Mouse (Mus musculus): ENCODE measurements at regions not wholly inside any gene's neighbourhood (a gene's known extent, or its start where the extent isn't known, plus 50 kb on each side); places are given as distances from the start of the nearest gene placed in this dataset.
"Not testable (repeated sequence)": the region's sequence is repeated elsewhere in the genome, so short reads cannot be mapped to it uniquely, and the experiment has no call there.

DNA sequence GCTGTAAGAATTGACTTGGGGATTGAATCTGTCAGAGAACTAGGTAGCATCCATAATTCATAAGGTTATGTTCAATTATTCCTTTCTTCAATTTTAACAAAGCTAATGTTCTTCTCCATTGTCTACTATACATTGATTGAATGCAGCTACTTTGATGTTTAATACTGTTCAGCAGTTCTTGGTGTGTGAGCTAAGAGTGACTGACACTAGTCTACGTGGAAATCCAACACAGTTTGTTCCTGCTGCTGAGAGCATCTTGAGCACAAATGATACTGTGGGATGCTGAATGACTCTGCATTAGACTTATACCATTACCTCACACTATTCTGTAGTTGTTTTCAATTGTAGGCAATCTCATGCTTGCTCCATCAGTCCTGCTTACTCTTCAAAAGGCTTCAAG, 249.4 kb upstream of the Akr1e1 start:
- Histone ChIP-seq H3K4me2 (no peak overlapping the region), H3K9me3 (no peaks in the 10 kb centered on the region), H3K4me1 (replicated peaks) (no peaks in the 10 kb centered on the region), H3K9ac (no peak overlapping the region), H3K4me3 (no peak overlapping the region), H3K36me3 (no peaks in the 10 kb centered on the region), H3K27me3 (no peaks in the 10 kb centered on the region), H3K27ac (no peak overlapping the region)
- ATAC-seq (ENCODE audit: low FRiP score) = no peak
- 24% methylated on average over 1 of the region's 1 CpGs for WGBS

DNA sequence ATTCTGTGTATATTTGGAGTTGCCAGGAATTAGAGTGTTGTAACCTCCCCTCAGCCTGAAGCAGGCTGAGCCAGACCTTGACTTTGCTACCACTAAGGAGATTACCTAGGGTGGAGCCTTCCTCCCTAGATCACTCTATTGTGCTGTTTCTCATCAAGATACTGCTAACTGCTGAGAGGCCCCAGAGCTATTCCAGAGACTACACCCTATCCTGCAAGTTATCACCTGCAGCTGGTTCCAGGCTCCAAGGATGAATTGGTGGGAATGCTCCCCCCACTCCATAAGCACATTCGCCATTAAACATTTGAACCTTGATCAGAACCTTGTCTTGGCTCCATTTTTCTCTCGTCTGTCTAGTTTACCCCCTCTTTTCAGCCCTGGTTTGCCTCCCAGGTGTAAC, 230.5 kb upstream of the Akr1e1 start:
- H3K4me2 ChIP-seq; H3K27me3 ChIP-seq; H3K27ac ChIP-seq; H3K4me3 ChIP-seq; H3K36me3 ChIP-seq; H3K9ac ChIP-seq; H3K4me1 ChIP-seq (replicated peaks); ATAC-seq (ENCODE audit: low FRiP score); H3K9me3 ChIP-seq: not testable (repeated sequence)
- WGBS = 96% methylated on average over 2 of the region's 2 CpGs

DNA sequence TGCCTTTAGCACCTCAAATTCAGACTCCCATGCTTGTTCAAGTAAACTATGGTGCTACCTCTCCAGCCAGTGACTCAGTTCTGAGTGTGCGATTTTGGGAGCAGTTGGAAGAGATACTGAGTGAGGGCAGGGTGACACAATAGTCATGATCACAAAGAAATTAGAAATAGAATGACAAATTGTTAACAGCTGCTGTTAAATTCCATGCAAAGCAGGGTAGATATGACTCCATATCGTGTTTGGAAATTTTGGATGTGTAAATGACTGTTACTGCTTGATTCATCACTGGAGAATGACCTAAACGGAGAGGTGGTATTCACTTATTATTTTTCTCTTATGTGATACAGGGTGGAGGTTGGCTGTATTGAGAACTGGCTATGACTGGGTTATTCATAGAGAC, 217.8 kb upstream of the Akr1e1 start:
- H3K9me3 ChIP-seq = no peaks in the 10 kb centered on the region
- no peaks in the 10 kb centered on the region for H3K4me1 ChIP-seq (replicated peaks)
- H3K27ac ChIP-seq = no peak overlapping the region
- H3K27me3 ChIP-seq = no peaks in the 10 kb centered on the region
- H3K4me3 ChIP-seq = no peak overlapping the region
- 92% methylated on average over 3 of the region's 3 CpGs for WGBS
- ATAC-seq (ENCODE audit: low FRiP score) = no peak
- no peak overlapping the region for H3K9ac ChIP-seq
- H3K4me2 ChIP-seq = no peak overlapping the region
- H3K36me3 ChIP-seq = no peaks in the 10 kb centered on the region

DNA sequence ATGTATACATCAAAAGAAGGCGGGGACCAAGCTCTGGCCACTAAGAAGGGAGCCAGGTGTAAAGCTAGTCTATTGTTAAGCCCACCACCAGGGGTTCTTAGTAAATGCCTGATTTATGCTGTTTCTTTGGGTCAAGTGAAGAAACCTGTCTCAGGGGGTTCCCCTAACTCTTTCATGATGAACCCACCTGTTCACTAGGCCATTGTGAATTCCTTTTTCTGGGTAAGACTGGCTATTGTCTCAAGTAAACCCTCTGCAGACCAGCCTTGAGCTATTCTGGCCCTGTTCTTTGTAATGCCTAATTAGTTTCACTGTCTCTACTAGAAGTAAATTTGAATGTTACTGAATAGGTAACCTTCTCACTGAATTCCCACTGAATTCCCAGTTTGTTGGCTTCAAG, 216.8 kb upstream of the Akr1e1 start:
- H3K4me1 ChIP-seq (replicated peaks); H3K4me3 ChIP-seq; ATAC-seq (ENCODE audit: low FRiP score); H3K9ac ChIP-seq; H3K27ac ChIP-seq; H3K27me3 ChIP-seq; H3K36me3 ChIP-seq; H3K4me2 ChIP-seq; H3K9me3 ChIP-seq: not testable (repeated sequence)
- 85% methylated on average over 1 of the region's 1 CpGs for WGBS

DNA sequence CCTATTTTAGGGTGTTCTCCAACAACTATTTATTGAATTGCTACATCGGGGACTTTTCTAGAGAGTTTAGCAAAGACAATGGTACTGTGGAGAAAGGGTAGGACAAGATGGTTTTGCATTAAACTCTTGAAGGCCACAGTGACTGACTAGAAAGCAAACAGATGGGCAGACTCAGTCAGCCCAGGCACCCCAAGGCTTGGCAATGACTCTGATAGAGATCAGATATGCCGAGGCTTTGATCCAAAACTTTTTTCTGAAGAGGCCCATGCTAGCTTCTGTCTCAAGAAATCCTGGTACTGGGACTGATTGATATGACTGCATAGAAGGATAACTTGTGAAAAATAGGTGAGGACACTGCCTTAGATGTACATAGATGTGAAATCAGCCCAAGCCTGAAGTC, 197.9 kb upstream of the Akr1e1 start:
- no peak for ATAC-seq (ENCODE audit: low FRiP score)
- H3K4me2 ChIP-seq = no peak overlapping the region
- WGBS = 86% methylated on average over 2 of the region's 2 CpGs

DNA sequence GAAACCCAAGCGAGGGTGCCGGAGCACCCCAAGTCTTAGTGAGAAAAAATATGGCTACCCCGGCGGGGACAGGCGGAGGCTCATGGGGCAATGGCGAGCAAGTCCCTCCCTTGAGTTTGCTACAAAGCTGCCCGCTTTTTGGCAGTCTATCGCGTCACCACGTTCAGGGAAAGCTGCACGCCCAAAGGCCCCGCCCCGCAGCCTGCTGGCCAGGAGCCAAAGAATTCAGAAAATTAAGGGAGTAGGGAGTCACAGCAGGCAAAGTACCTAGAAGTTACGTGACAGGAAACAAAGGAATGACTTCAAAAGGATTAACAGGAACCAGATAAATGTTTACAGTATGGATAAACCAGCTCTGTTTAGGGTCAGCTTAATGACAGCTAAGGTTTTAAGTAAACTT, 191.7 kb upstream of the Akr1e1 start:
- no peaks in the 10 kb centered on the region for H3K27me3 ChIP-seq
- H3K36me3 ChIP-seq = 0 out of 2 replicates have a peak, but pooled peaks cover 3% of the 10 kb centered on the region
- WGBS = 94% methylated on average over 14 of the region's 14 CpGs
- no peak for ATAC-seq (ENCODE audit: low FRiP score)
- peaks cover 12% of the 10 kb centered on the region for H3K9me3 ChIP-seq
- no peak overlapping the region for H3K4me3 ChIP-seq
- H3K9ac ChIP-seq = no peak overlapping the region
- no peak overlapping the region for H3K27ac ChIP-seq
- H3K4me2 ChIP-seq = no peak overlapping the region
- no peaks in the 10 kb centered on the region for H3K4me1 ChIP-seq (replicated peaks)

More for the DNA sequence above, 197.9 kb upstream of the Akr1e1 start:
- Histone ChIP-seq H3K4me1 (replicated peaks) (no peaks in the 10 kb centered on the region), H3K4me3 (no peak overlapping the region), H3K9me3 (no peaks in the 10 kb centered on the region), H3K27me3 (no peaks in the 10 kb centered on the region), H3K36me3 (no peaks in the 10 kb centered on the region), H3K9ac (no peak overlapping the region), H3K27ac (no peak overlapping the region)

DNA sequence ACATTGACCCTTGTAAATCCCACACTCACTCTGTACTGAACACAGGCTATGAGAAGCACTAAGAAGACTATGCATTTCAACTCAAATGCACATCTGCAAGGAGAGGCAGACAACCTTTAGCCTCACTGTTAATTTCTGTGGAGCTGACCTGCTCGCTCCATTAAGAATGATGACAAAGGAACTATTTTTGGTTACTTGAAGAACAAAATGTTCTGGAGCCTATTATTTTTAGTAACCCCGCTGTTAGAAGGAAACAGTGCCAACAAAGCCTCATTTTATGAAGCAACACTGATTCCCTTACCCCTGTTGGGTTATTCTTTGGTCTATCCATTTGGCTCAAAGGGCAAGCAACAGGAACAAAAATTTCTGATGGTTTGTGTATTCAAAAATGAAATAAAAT, 182.2 kb upstream of the Akr1e1 start:
- WGBS = 83% methylated on average over 2 of the region's 2 CpGs
- no peak overlapping the region for H3K4me2 ChIP-seq
- no peaks in the 10 kb centered on the region for H3K27me3 ChIP-seq
- no peaks in the 10 kb centered on the region for H3K36me3 ChIP-seq
- H3K9ac ChIP-seq = no peak overlapping the region
- no peak overlapping the region for H3K4me3 ChIP-seq
- H3K9me3 ChIP-seq = no peaks in the 10 kb centered on the region
- no peaks in the 10 kb centered on the region for H3K4me1 ChIP-seq (replicated peaks)
- H3K27ac ChIP-seq = no peak overlapping the region
- no peak for ATAC-seq (ENCODE audit: low FRiP score)

DNA sequence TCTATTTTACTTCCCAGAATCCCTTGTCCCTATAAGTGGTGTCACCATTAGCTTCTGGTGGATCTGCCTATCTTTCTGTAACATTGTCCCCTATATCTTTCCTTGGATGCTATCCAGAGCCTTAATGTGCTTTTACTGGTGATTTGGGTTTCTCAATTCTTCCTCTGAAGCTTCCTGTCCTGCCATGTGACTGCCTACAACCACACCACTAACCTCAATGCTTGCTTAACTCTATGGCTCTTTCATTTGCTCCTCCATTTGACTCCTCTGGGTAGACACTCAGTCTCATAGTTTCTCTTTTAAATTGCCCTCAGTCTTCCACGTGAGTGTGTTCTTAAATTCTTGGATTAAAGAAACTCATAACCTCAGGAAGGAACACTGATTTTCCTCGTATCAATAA, 181.4 kb upstream of the Akr1e1 start:
- no peak overlapping the region for H3K9ac ChIP-seq
- no peaks in the 10 kb centered on the region for H3K36me3 ChIP-seq
- no peaks in the 10 kb centered on the region for H3K9me3 ChIP-seq
- 83% methylated on average over 2 of the region's 2 CpGs for WGBS
- no peak overlapping the region for H3K4me3 ChIP-seq
- H3K27me3 ChIP-seq = no peaks in the 10 kb centered on the region
- no peaks in the 10 kb centered on the region for H3K4me1 ChIP-seq (replicated peaks)
- H3K4me2 ChIP-seq = no peak overlapping the region
- no peak for ATAC-seq (ENCODE audit: low FRiP score)
- H3K27ac ChIP-seq = no peak overlapping the region

DNA sequence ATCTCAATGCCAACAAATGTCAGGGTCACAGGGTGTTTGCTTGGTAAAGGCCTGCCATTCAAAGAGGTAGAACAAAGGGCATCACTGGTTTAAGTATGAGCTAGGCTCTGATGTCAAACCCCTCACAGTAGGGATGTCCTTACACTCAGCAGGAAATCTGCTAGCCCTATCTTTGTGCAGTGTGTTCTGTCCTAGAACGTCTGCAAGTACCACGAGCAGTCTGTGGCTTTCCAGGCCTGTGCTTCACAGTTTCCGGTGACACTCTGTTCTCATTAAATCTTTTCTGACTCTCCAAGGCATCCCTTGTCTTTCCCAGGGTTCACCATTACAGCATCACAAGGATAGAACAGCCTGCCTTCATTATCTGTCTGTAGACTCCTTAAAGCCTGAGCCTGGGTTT, 174.3 kb upstream of the Akr1e1 start:
- Histone ChIP-seq H3K4me2 (no peak overlapping the region), H3K4me3 (no peak overlapping the region), H3K36me3 (no peaks in the 10 kb centered on the region), H3K27me3 (no peaks in the 10 kb centered on the region), H3K27ac (no peak overlapping the region), H3K4me1 (replicated peaks) (no peaks in the 10 kb centered on the region), H3K9me3 (no peaks in the 10 kb centered on the region), H3K9ac (no peak overlapping the region)
- no peak for ATAC-seq (ENCODE audit: low FRiP score)
- 48% methylated on average over 3 of the region's 3 CpGs for WGBS

DNA sequence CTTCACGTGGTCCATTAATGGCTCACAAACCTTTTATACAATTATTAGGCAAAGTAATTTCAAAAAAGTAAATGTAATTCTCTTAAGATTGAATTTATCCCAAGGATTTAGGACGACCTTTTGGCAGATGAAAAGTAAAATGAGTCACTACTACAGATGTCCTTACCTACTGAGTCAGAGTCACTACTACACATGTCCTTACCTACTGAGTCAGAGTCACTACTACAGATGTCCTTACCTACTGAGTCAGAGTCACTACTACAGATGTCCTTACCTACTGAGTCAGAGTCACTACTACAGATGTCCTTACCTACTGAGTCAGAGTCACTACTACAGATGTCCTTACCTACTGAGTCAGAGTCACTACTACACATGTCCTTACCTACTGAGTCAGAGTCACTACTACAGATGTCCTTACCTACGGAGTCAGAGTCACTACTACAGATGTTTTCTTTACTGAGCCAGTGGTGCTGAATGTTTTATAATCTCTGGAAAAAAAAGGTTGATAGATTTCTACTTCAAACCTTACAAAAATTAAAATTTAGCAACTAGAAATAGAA, 169.4 kb upstream of the Akr1e1 start:
- not testable (repeated sequence) for H3K27ac ChIP-seq; H3K9me3 ChIP-seq; H3K4me1 ChIP-seq (replicated peaks); ATAC-seq (ENCODE audit: low FRiP score); H3K27me3 ChIP-seq; H3K4me2 ChIP-seq; H3K36me3 ChIP-seq; H3K4me3 ChIP-seq; H3K9ac ChIP-seq
- 82% methylated on average over 3 of the region's 3 CpGs for WGBS

DNA sequence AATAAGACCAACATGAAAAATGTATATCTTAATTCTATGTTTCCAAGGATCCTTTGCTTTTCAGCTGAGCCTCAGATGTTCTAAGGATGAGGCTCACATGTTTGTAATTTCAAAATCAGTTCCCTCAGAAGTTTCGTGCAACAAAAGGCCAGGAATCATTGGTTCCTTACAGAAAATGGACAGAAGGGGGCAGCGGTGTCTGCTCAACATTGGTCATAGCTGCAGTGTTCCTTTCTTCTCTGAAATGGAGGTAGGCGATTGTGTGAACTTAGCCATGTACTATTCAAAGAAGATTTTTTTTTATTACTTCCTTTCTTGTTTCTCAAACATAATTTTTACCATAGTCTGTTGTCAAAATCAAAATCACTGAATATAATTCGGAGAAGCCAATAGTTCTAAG, 167.9 kb upstream of the Akr1e1 start:
- no peaks in the 10 kb centered on the region for H3K27me3 ChIP-seq
- 36% methylated on average over 4 of the region's 4 CpGs for WGBS
- no peaks in the 10 kb centered on the region for H3K4me1 ChIP-seq (replicated peaks)
- H3K36me3 ChIP-seq = no peaks in the 10 kb centered on the region
- no peak overlapping the region for H3K27ac ChIP-seq
- no peak for ATAC-seq (ENCODE audit: low FRiP score)
- H3K9ac ChIP-seq = no peak overlapping the region
- H3K4me2 ChIP-seq = no peak overlapping the region
- H3K9me3 ChIP-seq = no peaks in the 10 kb centered on the region
- no peak overlapping the region for H3K4me3 ChIP-seq

DNA sequence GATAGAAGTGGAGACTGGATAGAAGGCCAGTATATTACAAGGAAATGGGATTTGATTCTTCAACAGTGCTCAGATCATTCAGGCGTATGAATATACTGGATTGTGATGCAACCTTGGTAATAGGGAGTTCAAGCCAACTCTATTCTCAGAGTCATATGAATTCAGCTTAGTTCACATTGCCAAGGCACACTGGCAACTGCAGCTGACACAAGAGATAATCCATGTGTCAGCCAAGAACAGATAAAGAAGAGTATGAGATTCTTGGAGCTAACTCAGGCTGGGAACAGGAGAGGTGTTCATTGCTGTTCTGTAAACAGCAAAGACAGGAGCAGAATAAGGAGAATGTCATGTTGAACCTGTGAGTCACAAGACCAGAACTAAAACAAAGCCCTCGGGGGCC, 163.3 kb upstream of the Akr1e1 start:
- ATAC-seq (ENCODE audit: low FRiP score) = no peak
- Histone ChIP-seq H3K4me2 (no peak overlapping the region), H3K9me3 (no peaks in the 10 kb centered on the region), H3K9ac (no peak overlapping the region), H3K27ac (no peak overlapping the region), H3K36me3 (no peaks in the 10 kb centered on the region), H3K4me3 (no peak overlapping the region), H3K4me1 (replicated peaks) (peaks cover 5% of the 10 kb centered on the region; the same call in 1 of the 2 replicates), H3K27me3 (no peaks in the 10 kb centered on the region)
- 95% methylated on average over 2 of the region's 2 CpGs for WGBS

DNA sequence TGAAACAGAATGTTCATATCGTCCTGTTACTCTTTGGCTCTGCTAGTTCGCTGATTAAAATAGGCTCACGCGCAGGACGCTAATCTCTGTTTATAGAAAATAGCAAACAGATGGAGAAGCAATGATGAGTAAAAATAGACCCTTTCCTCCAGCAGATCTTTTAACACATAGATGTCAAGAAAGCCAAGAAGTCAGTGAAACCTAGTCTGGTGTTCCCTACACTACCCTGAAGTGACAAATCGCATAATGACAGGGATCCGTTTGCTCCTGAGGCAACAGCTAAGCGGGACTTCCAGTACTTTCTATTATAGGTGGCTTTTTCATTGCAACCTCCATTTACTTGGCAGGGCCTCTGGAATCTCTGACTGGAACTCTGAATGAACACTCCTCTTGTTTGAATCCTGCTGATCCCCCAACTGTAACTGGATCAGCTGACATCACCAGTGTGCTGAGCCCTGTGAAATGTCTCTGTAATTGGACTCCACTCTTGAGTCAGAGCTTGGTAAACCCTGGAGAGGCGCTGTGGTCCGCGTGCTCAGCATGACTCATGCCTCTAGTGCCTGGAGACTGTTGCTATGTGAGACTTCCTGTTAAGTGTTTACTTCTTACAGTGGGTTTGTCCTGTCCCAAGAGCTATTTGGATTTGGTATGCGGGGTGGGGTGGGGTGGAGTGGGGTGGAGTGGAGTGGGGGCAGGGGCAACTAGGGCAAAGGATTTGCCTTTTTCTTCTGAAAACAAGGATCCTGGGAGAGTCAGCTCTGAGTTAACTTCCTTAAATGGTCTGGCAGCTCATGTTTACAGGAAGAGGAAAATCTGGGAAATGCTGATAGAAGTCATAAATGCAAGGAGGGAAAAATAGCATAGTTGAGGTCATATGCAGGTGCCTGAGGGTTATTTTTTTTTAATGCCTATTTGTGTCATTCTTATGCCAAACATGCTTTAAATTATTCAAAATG, 162.4 kb upstream of the Akr1e1 start:
- H3K27me3 ChIP-seq = no peaks in the 10 kb centered on the region
- no peak overlapping the region for H3K4me3 ChIP-seq
- 0 out of 2 replicates have a peak overlapping the region, but pooled peaks have one; percentile 2 for H3K4me2 ChIP-seq
- H3K9me3 ChIP-seq = no peaks in the 10 kb centered on the region
- H3K9ac ChIP-seq = no peak overlapping the region
- 50% methylated on average over 12 of the region's 12 CpGs for whole genome bisulfite sequencing
- peaks cover 5% of the 10 kb centered on the region; the same call in 1 of the 2 replicates for H3K4me1 ChIP-seq (replicated peaks)
- ATAC-seq (ENCODE audit: low FRiP score) = peak; percentile 97
- H3K36me3 ChIP-seq = no peaks in the 10 kb centered on the region
- H3K27ac ChIP-seq = peak overlapping the region; percentile 46; the same call in 1 of the 2 replicates

Data from hindbrain, embryonic 13.5 days (tissue).